Mouse (Mus musculus): ENCODE results near the gene Hist1h1t. TPM values are rescaled to one million over a fixed set of nuclear protein-coding genes. Genes with fewer than 3 reads are reported as not detected.

Hist1h1t gene
- polyA plus RNA-seq, 1 experiment from 2014 or later, result not detected

- H3K4me1 ChIP-seq (ENCODE audit: control insufficient read depth, insufficient read depth, low read length), result no peaks in the 10 kb centered on the region
- DNase-seq (ENCODE audit: low spot score) (no peak), ATAC-seq (ENCODE audit: insufficient read depth, low FRiP score, low TSS enrichment) (no peak)
- no peak overlapping the region for H3K4me3 ChIP-seq (ENCODE audit: low read depth, low read length)
- no peak overlapping the region for H3K9ac ChIP-seq (ENCODE audit: low read length)
- no peaks in the 10 kb centered on the region for H3K9me3 ChIP-seq (ENCODE audit: control insufficient read depth, low read length)
- H3K4me2 ChIP-seq (ENCODE audit: low read depth), result no peak overlapping the region
- H3K36me3 ChIP-seq (ENCODE audit: control insufficient read depth, insufficient read depth, low read length), result no peaks in the 10 kb centered on the region
- H3K27ac ChIP-seq (ENCODE audit: low read depth, low read length), result no peak overlapping the region
- H3K27me3 ChIP-seq (ENCODE audit: control insufficient read depth, insufficient read depth, low read length), result no peaks in the 10 kb centered on the region
- WGBS, result 95% methylated on average over 4 of the region's 4 CpGs
Observed at GRCm38 (mm10) chr13:23724239-23724638, 28.6 kb downstream of the Hist1h1t start.

GRCm38 (mm10) chr13:23725213-23725612 is 29.6 kb downstream of the Hist1h1t start:
- Histone ChIP-seq H3K4me1 (ENCODE audit: control insufficient read depth, insufficient read depth, low read length) (no peaks in the 10 kb centered on the region), H3K9ac (ENCODE audit: low read length) (no peak overlapping the region), H3K4me3 (ENCODE audit: low read depth, low read length) (no peak overlapping the region), H3K27me3 (ENCODE audit: control insufficient read depth, insufficient read depth, low read length) (no peaks in the 10 kb centered on the region), H3K9me3 (ENCODE audit: control insufficient read depth, low read length) (no peaks in the 10 kb centered on the region), H3K36me3 (ENCODE audit: control insufficient read depth, insufficient read depth, low read length) (no peaks in the 10 kb centered on the region), H3K4me2 (ENCODE audit: low read depth) (no peak overlapping the region), H3K27ac (ENCODE audit: low read depth, low read length) (no peak overlapping the region)
- ATAC-seq (ENCODE audit: insufficient read depth, low FRiP score, low TSS enrichment) (no peak), DNase-seq (ENCODE audit: low spot score) (no peak)
- 40% methylated on average over 1 of the region's 1 CpGs for WGBS

GRCm38 (mm10) chr13:23728472-23729191 is 33.0 kb downstream of the Hist1h1t start:
- Histone ChIP-seq H3K4me3 (ENCODE audit: low read depth, low read length) (no peak overlapping the region), H3K36me3 (ENCODE audit: control insufficient read depth, insufficient read depth, low read length) (no peaks in the 10 kb centered on the region), H3K27me3 (ENCODE audit: control insufficient read depth, insufficient read depth, low read length) (no peaks in the 10 kb centered on the region), H3K4me2 (ENCODE audit: low read depth) (no peak overlapping the region), H3K4me1 (ENCODE audit: control insufficient read depth, insufficient read depth, low read length) (no peaks in the 10 kb centered on the region), H3K9me3 (ENCODE audit: control insufficient read depth, low read length) (no peaks in the 10 kb centered on the region), H3K27ac (ENCODE audit: low read depth, low read length) (no peak overlapping the region), H3K9ac (ENCODE audit: low read length) (no peak overlapping the region)
- no peak for DNase-seq (ENCODE audit: low spot score)
- WGBS, result 87% methylated on average over 18 of the region's 18 CpGs
- no peak for ATAC-seq (ENCODE audit: insufficient read depth, low FRiP score, low TSS enrichment)

GRCm38 (mm10) chr13:23729192-23729525 is 33.5 kb downstream of the Hist1h1t start:
- Histone ChIP-seq H3K9ac (ENCODE audit: low read length) (no peak overlapping the region), H3K36me3 (ENCODE audit: control insufficient read depth, insufficient read depth, low read length) (no peaks in the 10 kb centered on the region), H3K27me3 (ENCODE audit: control insufficient read depth, insufficient read depth, low read length) (no peaks in the 10 kb centered on the region), H3K4me2 (ENCODE audit: low read depth) (no peak overlapping the region), H3K4me3 (ENCODE audit: low read depth, low read length) (no peak overlapping the region), H3K4me1 (ENCODE audit: control insufficient read depth, insufficient read depth, low read length) (no peaks in the 10 kb centered on the region), H3K9me3 (ENCODE audit: control insufficient read depth, low read length) (no peaks in the 10 kb centered on the region), H3K27ac (ENCODE audit: low read depth, low read length) (no peak overlapping the region)
- DNase-seq (ENCODE audit: low spot score) (no peak), ATAC-seq (ENCODE audit: insufficient read depth, low FRiP score, low TSS enrichment) (no peak)
- 93% methylated on average over 9 of the region's 9 CpGs for WGBS

- H3K9me3 ChIP-seq (ENCODE audit: control insufficient read depth, low read length), result no peaks in the 10 kb centered on the region
- no peak overlapping the region for H3K4me3 ChIP-seq (ENCODE audit: low read depth, low read length)
- DNase-seq (ENCODE audit: low spot score) (no peak), ATAC-seq (ENCODE audit: insufficient read depth, low FRiP score, low TSS enrichment) (no peak)
- H3K4me1 ChIP-seq (ENCODE audit: control insufficient read depth, insufficient read depth, low read length), result no peaks in the 10 kb centered on the region
- no peaks in the 10 kb centered on the region for H3K36me3 ChIP-seq (ENCODE audit: control insufficient read depth, insufficient read depth, low read length)
- H3K9ac ChIP-seq (ENCODE audit: low read length), result no peak overlapping the region
- no peak overlapping the region for H3K27ac ChIP-seq (ENCODE audit: low read depth, low read length)
- no peak overlapping the region for H3K4me2 ChIP-seq (ENCODE audit: low read depth)
- WGBS, result 94% methylated on average over 5 of the region's 5 CpGs
- no peaks in the 10 kb centered on the region for H3K27me3 ChIP-seq (ENCODE audit: control insufficient read depth, insufficient read depth, low read length)
Observed at GRCm38 (mm10) chr13:23729706-23730105, 34.1 kb downstream of the Hist1h1t start.

GRCm38 (mm10) chr13:23730479-23730878 is 34.9 kb downstream of the Hist1h1t start:
- H3K4me2 ChIP-seq (ENCODE audit: low read depth), result no peak overlapping the region
- 36% methylated on average over 8 of the region's 8 CpGs for WGBS

GRCm38 (mm10) chr13:23732156-23732804 is 36.7 kb downstream of the Hist1h1t start:
- Histone ChIP-seq H3K27me3 (ENCODE audit: control insufficient read depth, insufficient read depth, low read length) (no peaks in the 10 kb centered on the region), H3K36me3 (ENCODE audit: control insufficient read depth, insufficient read depth, low read length) (no peaks in the 10 kb centered on the region), H3K4me1 (ENCODE audit: control insufficient read depth, insufficient read depth, low read length) (no peaks in the 10 kb centered on the region), H3K27ac (ENCODE audit: low read depth, low read length) (no peak overlapping the region), H3K9ac (ENCODE audit: low read length) (no peak overlapping the region), H3K4me3 (ENCODE audit: low read depth, low read length) (no peak overlapping the region), H3K4me2 (ENCODE audit: low read depth) (no peak overlapping the region), H3K9me3 (ENCODE audit: control insufficient read depth, low read length) (no peaks in the 10 kb centered on the region)
- ATAC-seq (ENCODE audit: insufficient read depth, low FRiP score, low TSS enrichment) (no peak), DNase-seq (ENCODE audit: low spot score) (no peak)
- WGBS, result 28% methylated on average over 8 of the region's 8 CpGs

More at GRCm38 (mm10) chr13:23730479-23730878, 34.9 kb downstream of the Hist1h1t start:
- Histone ChIP-seq H3K27me3 (ENCODE audit: control insufficient read depth, insufficient read depth, low read length) (no peaks in the 10 kb centered on the region), H3K36me3 (ENCODE audit: control insufficient read depth, insufficient read depth, low read length) (no peaks in the 10 kb centered on the region), H3K4me1 (ENCODE audit: control insufficient read depth, insufficient read depth, low read length) (no peaks in the 10 kb centered on the region), H3K4me3 (ENCODE audit: low read depth, low read length) (no peak overlapping the region), H3K27ac (ENCODE audit: low read depth, low read length) (no peak overlapping the region), H3K9ac (ENCODE audit: low read length) (no peak overlapping the region), H3K9me3 (ENCODE audit: control insufficient read depth, low read length) (no peaks in the 10 kb centered on the region)
- ATAC-seq (ENCODE audit: insufficient read depth, low FRiP score, low TSS enrichment), result no peak
- DNase-seq (ENCODE audit: low spot score), result no peak

GRCm38 (mm10) chr13:23737091-23737490 is 41.5 kb downstream of the Hist1h1t start:
- Histone ChIP-seq H3K9ac (ENCODE audit: low read length) (no peak overlapping the region), H3K36me3 (ENCODE audit: control insufficient read depth, insufficient read depth, low read length) (no peaks in the 10 kb centered on the region), H3K4me3 (ENCODE audit: low read depth, low read length) (no peak overlapping the region), H3K9me3 (ENCODE audit: control insufficient read depth, low read length) (no peaks in the 10 kb centered on the region), H3K27me3 (ENCODE audit: control insufficient read depth, insufficient read depth, low read length) (no peaks in the 10 kb centered on the region), H3K4me2 (ENCODE audit: low read depth) (no peak overlapping the region), H3K27ac (ENCODE audit: low read depth, low read length) (no peak overlapping the region), H3K4me1 (ENCODE audit: control insufficient read depth, insufficient read depth, low read length) (0 out of 2 replicates have a peak, but pooled peaks cover 6% of the 10 kb centered on the region)
- no peak for ATAC-seq (ENCODE audit: insufficient read depth, low FRiP score, low TSS enrichment)
- DNase-seq (ENCODE audit: low spot score), result no peak
- 66% methylated on average over 5 of the region's 5 CpGs for WGBS

GRCm38 (mm10) chr13:23738041-23738440 is 42.4 kb downstream of the Hist1h1t start:
- peak overlapping the region; percentile 81; the same call in 1 of the 2 replicates for H3K9ac ChIP-seq (ENCODE audit: low read length)
- peak overlapping the region; percentile 93; the same call in 1 of the 2 replicates for H3K4me2 ChIP-seq (ENCODE audit: low read depth)
- no peaks in the 10 kb centered on the region for H3K27me3 ChIP-seq (ENCODE audit: control insufficient read depth, insufficient read depth, low read length)
- no peaks in the 10 kb centered on the region for H3K36me3 ChIP-seq (ENCODE audit: control insufficient read depth, insufficient read depth, low read length)
- DNase-seq (ENCODE audit: low spot score) (no peak), ATAC-seq (ENCODE audit: insufficient read depth, low FRiP score, low TSS enrichment) (no peak)
- peak overlapping the region; percentile 98; the same call in 1 of the 2 replicates for H3K27ac ChIP-seq (ENCODE audit: low read depth, low read length)
- 0 out of 2 replicates have a peak, but pooled peaks cover 6% of the 10 kb centered on the region for H3K4me1 ChIP-seq (ENCODE audit: control insufficient read depth, insufficient read depth, low read length)
- H3K9me3 ChIP-seq (ENCODE audit: control insufficient read depth, low read length), result no peaks in the 10 kb centered on the region
- no peak overlapping the region for H3K4me3 ChIP-seq (ENCODE audit: low read depth, low read length)
- 24% methylated on average over 4 of the region's 4 CpGs for WGBS
